Mouse (Mus musculus): ENCODE measurements at regions not wholly inside any gene's neighbourhood (a gene's known extent, or its start where the extent isn't known, plus 50 kb on each side); places are given as distances from the start of the nearest gene placed in this dataset.

GRCm38 (mm10) chr7:39830831-39831230 lies 313.3 kb downstream of the Zfp619 start:
- no peak for ATAC-seq (ENCODE audit: insufficient number of reproducible peaks, insufficient read depth, low FRiP score, low TSS enrichment, low read depth)
- no peaks in the 10 kb centered on the region for H3K4me1 ChIP-seq
- H3K9me3 ChIP-seq, result no peaks in the 10 kb centered on the region
- H3K4me2 ChIP-seq, result no peak overlapping the region
- no peak overlapping the region for H3K27ac ChIP-seq
- H3K27me3 ChIP-seq, result no peaks in the 10 kb centered on the region
- H3K36me3 ChIP-seq, result no peaks in the 10 kb centered on the region
- 90% methylated on average over 2 of the region's 2 CpGs for WGBS
- H3K9ac ChIP-seq, result no peak overlapping the region
- no peak overlapping the region for H3K4me3 ChIP-seq

GRCm38 (mm10) chr7:39841988-39842387 lies 324.4 kb downstream of the Zfp619 start:
- H3K4me2 ChIP-seq, result no peak overlapping the region
- H3K9ac ChIP-seq, result no peak overlapping the region
- no peaks in the 10 kb centered on the region for H3K27me3 ChIP-seq
- H3K27ac ChIP-seq, result no peak overlapping the region
- H3K4me1 ChIP-seq, result no peaks in the 10 kb centered on the region
- ATAC-seq (ENCODE audit: insufficient number of reproducible peaks, insufficient read depth, low FRiP score, low TSS enrichment, low read depth), result no peak
- no peaks in the 10 kb centered on the region for H3K36me3 ChIP-seq
- 79% methylated on average over 3 of the region's 3 CpGs for whole genome bisulfite sequencing
- H3K9me3 ChIP-seq, result no peaks in the 10 kb centered on the region
- H3K4me3 ChIP-seq, result no peak overlapping the region

GRCm38 (mm10) chr7:39847914-39848782 lies 330.6 kb downstream of the Zfp619 start:
- Histone ChIP-seq H3K36me3 (no peaks in the 10 kb centered on the region), H3K27me3 (no peaks in the 10 kb centered on the region), H3K4me2 (no peak overlapping the region), H3K4me3 (no peak overlapping the region), H3K9me3 (no peaks in the 10 kb centered on the region), H3K9ac (no peak overlapping the region), H3K27ac (no peak overlapping the region), H3K4me1 (no peaks in the 10 kb centered on the region)
- WGBS, result 49% methylated on average over 7 of the region's 7 CpGs
- no peak for ATAC-seq (ENCODE audit: insufficient number of reproducible peaks, insufficient read depth, low FRiP score, low TSS enrichment, low read depth)

GRCm38 (mm10) chr7:39857301-39857700 lies 339.7 kb downstream of the Zfp619 start:
- H3K36me3 ChIP-seq, result no peaks in the 10 kb centered on the region
- H3K4me3 ChIP-seq, result no peak overlapping the region
- H3K27me3 ChIP-seq, result no peaks in the 10 kb centered on the region
- H3K9ac ChIP-seq, result no peak overlapping the region
- no peak overlapping the region for H3K27ac ChIP-seq
- no peaks in the 10 kb centered on the region for H3K4me1 ChIP-seq
- no peak overlapping the region for H3K4me2 ChIP-seq
- 97% methylated on average over 2 of the region's 2 CpGs for WGBS
- ATAC-seq (ENCODE audit: insufficient number of reproducible peaks, insufficient read depth, low FRiP score, low TSS enrichment, low read depth), result no peak
- H3K9me3 ChIP-seq, result no peaks in the 10 kb centered on the region

GRCm38 (mm10) chr7:39862835-39863234 lies 345.3 kb downstream of the Zfp619 start:
- H3K4me1 ChIP-seq, result peaks cover 7% of the 10 kb centered on the region; the same call in 1 of the 2 replicates
- WGBS, result 41% methylated on average over 4 of the region's 4 CpGs
- no peaks in the 10 kb centered on the region for H3K27me3 ChIP-seq
- H3K9ac ChIP-seq, result no peak overlapping the region
- no peak for ATAC-seq (ENCODE audit: insufficient number of reproducible peaks, insufficient read depth, low FRiP score, low TSS enrichment, low read depth)
- no peaks in the 10 kb centered on the region for H3K36me3 ChIP-seq
- no peak overlapping the region for H3K27ac ChIP-seq
- H3K4me3 ChIP-seq, result no peak overlapping the region
- H3K4me2 ChIP-seq, result no peak overlapping the region
- no peaks in the 10 kb centered on the region for H3K9me3 ChIP-seq

- Histone ChIP-seq H3K4me2 (no peak overlapping the region), H3K4me1 (peaks cover 7% of the 10 kb centered on the region; the same call in 1 of the 2 replicates), H3K27me3 (no peaks in the 10 kb centered on the region), H3K27ac (no peak overlapping the region), H3K9me3 (no peaks in the 10 kb centered on the region), H3K9ac (no peak overlapping the region), H3K36me3 (no peaks in the 10 kb centered on the region), H3K4me3 (no peak overlapping the region)
- 69% methylated on average over 3 of the region's 3 CpGs for WGBS
- no peak for ATAC-seq (ENCODE audit: insufficient number of reproducible peaks, insufficient read depth, low FRiP score, low TSS enrichment, low read depth)
Measured at GRCm38 (mm10) chr7:39864130-39864529, 346.6 kb downstream of the Zfp619 start.

GRCm38 (mm10) chr7:39864781-39865180 lies 347.2 kb downstream of the Zfp619 start:
- Histone ChIP-seq H3K9ac (no peak overlapping the region), H3K27ac (no peak overlapping the region), H3K4me3 (no peak overlapping the region), H3K27me3 (no peaks in the 10 kb centered on the region), H3K36me3 (no peaks in the 10 kb centered on the region), H3K4me1 (peaks cover 7% of the 10 kb centered on the region; the same call in 1 of the 2 replicates), H3K9me3 (no peaks in the 10 kb centered on the region), H3K4me2 (no peak overlapping the region)
- 51% methylated on average over 3 of the region's 3 CpGs for WGBS
- ATAC-seq (ENCODE audit: insufficient number of reproducible peaks, insufficient read depth, low FRiP score, low TSS enrichment, low read depth), result no peak

GRCm38 (mm10) chr7:39866674-39867428 lies 349.3 kb downstream of the Zfp619 start:
- WGBS, result 81% methylated on average over 6 of the region's 6 CpGs
- Histone ChIP-seq H3K4me3 (no peak overlapping the region), H3K9ac (no peak overlapping the region), H3K4me2 (no peak overlapping the region), H3K4me1 (peaks cover 7% of the 10 kb centered on the region; the same call in 1 of the 2 replicates), H3K27ac (no peak overlapping the region), H3K36me3 (no peaks in the 10 kb centered on the region), H3K27me3 (no peaks in the 10 kb centered on the region), H3K9me3 (no peaks in the 10 kb centered on the region)
- ATAC-seq (ENCODE audit: insufficient number of reproducible peaks, insufficient read depth, low FRiP score, low TSS enrichment, low read depth), result no peak

GRCm38 (mm10) chr7:39867451-39867850 lies 349.9 kb downstream of the Zfp619 start:
- no peak overlapping the region for H3K4me2 ChIP-seq
- no peak overlapping the region for H3K27ac ChIP-seq
- H3K36me3 ChIP-seq, result no peaks in the 10 kb centered on the region
- H3K9ac ChIP-seq, result no peak overlapping the region
- ATAC-seq (ENCODE audit: insufficient number of reproducible peaks, insufficient read depth, low FRiP score, low TSS enrichment, low read depth), result no peak
- no peaks in the 10 kb centered on the region for H3K27me3 ChIP-seq
- H3K4me3 ChIP-seq, result no peak overlapping the region
- 25% methylated on average over 3 of the region's 3 CpGs for WGBS
- H3K9me3 ChIP-seq, result no peaks in the 10 kb centered on the region
- peaks cover 7% of the 10 kb centered on the region; the same call in 1 of the 2 replicates for H3K4me1 ChIP-seq

GRCm38 (mm10) chr7:39882113-39882512 lies 364.5 kb downstream of the Zfp619 start:
- Histone ChIP-seq H3K27me3 (no peaks in the 10 kb centered on the region), H3K4me1 (no peaks in the 10 kb centered on the region), H3K27ac (no peak overlapping the region), H3K4me2 (no peak overlapping the region), H3K36me3 (no peaks in the 10 kb centered on the region), H3K4me3 (no peak overlapping the region), H3K9ac (no peak overlapping the region), H3K9me3 (no peaks in the 10 kb centered on the region)
- no peak for ATAC-seq (ENCODE audit: insufficient number of reproducible peaks, insufficient read depth, low FRiP score, low TSS enrichment, low read depth)
- 80% methylated on average over 1 of the region's 1 CpGs for WGBS

- Histone ChIP-seq H3K9ac (no peak overlapping the region), H3K4me3 (no peak overlapping the region), H3K4me2 (no peak overlapping the region), H3K4me1 (no peaks in the 10 kb centered on the region), H3K27me3 (no peaks in the 10 kb centered on the region), H3K36me3 (no peaks in the 10 kb centered on the region), H3K9me3 (no peaks in the 10 kb centered on the region), H3K27ac (no peak overlapping the region)
- ATAC-seq (ENCODE audit: insufficient number of reproducible peaks, insufficient read depth, low FRiP score, low TSS enrichment, low read depth), result no peak
- WGBS, result 79% methylated on average over 7 of the region's 7 CpGs
Measured at GRCm38 (mm10) chr7:39894208-39894896, 376.8 kb downstream of the Zfp619 start.

Measured in embryonic facial prominence, embryonic 13.5 days (tissue).